Mouse (Mus musculus) bone marrow macrophage, adult 2 months (primary cell): ENCODE results near the gene Nupl2.

Source experiments
- CTCF ChIP-seq: IDR thresholded peaks from 2 replicates; pipeline ENCODE4 v1.5.1; 2012; ENCODE audit warnings: low read depth, mild to moderate bottlenecking, low read length, moderate library complexity
- POLR2A ChIP-seq: IDR thresholded peaks from 2 replicates; pipeline ENCODE4 v1.6.1; 2012; ENCODE audit warnings: mild to moderate bottlenecking, low read depth, low read length, borderline replicate concordance

DNA sequence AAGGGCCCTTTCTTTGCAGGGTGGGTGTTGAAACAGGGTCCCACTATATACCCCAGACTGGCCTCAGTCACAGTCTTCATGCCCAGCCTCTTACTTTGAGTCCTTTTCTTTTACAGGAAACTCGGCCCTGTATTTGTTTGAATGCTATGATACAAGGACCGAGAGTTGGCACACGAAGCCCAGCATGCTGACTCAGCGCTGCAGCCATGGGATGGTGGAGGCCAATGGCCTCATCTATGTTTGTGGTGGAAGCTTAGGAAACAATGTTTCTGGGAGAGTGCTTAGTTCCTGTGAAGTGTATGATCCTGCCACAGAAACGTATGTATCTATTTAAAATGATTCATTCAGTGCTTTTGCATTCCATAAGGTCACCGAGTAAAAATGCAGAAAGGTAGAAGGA is 8.0 kb upstream of the Nupl2 start:
- TF ChIP-seq CTCF (no peak), POLR2A (no peak)
